Mouse (Mus musculus) mouse embryonic stem cell (cell line): ENCODE measurements around the gene Ltbp1.

Experiments
- in situ Hi-C, 2 experiments: fragments of 300-500 bp; cut with MboI; formaldehyde crosslinking; loops; 1 replicate in 1 of 2; 3 replicates in 1 of 2; pipeline ENCODE4 v1.14.3; 2019 to 2020; ENCODE audit warnings: low sequenced_read_pairs in 2 of 2, low pct_unique_long_range_greater_than_20kb in 1 of 2, mixed read lengths in 1 of 2; ENCODE audit not compliant: unreplicated experiment in 1 of 2

Gene Ltbp1

GRCm38 (mm10) chr17:75036881-75037280 is 31.5 kb downstream of the Ltbp1 start:
- in situ Hi-C loops, result no loop called here

GRCm38 (mm10) chr17:75039017-75039416 is 33.6 kb downstream of the Ltbp1 start:
- in situ Hi-C loops, result no loop called here

- in situ Hi-C loops, result no loop called here
Observed at GRCm38 (mm10) chr17:75049366-75049969, 44.1 kb downstream of the Ltbp1 start.

GRCm38 (mm10) chr17:75051440-75051925 is 46.1 kb downstream of the Ltbp1 start:
- in situ Hi-C loops, result no loop called here

- in situ Hi-C loops, result no loop called here
Observed at GRCm38 (mm10) chr17:75055235-75055634, 49.9 kb downstream of the Ltbp1 start.

- in situ Hi-C loops, result no loop called here
Observed at GRCm38 (mm10) chr17:75055961-75056360, 50.6 kb downstream of the Ltbp1 start.

GRCm38 (mm10) chr17:75056631-75057030 is 51.3 kb downstream of the Ltbp1 start:
- in situ Hi-C loops, result no loop called here

- in situ Hi-C loops, result no loop called here
Observed at GRCm38 (mm10) chr17:75066340-75066739, 61.0 kb downstream of the Ltbp1 start.

- in situ Hi-C loops, result no loop called here
Observed at GRCm38 (mm10) chr17:75067314-75067713, 61.9 kb downstream of the Ltbp1 start.

GRCm38 (mm10) chr17:75069232-75069631 is 63.9 kb downstream of the Ltbp1 start:
- in situ Hi-C loops, result no loop called here

- in situ Hi-C loops, result no loop called here
Observed at GRCm38 (mm10) chr17:75071174-75071573, 65.8 kb downstream of the Ltbp1 start.

GRCm38 (mm10) chr17:75071749-75072148 is 66.4 kb downstream of the Ltbp1 start:
- in situ Hi-C loops, result no loop called here

GRCm38 (mm10) chr17:75073887-75074286 is 68.5 kb downstream of the Ltbp1 start:
- in situ Hi-C loops, result no loop called here

GRCm38 (mm10) chr17:75074978-75075699 is 69.8 kb downstream of the Ltbp1 start:
- in situ Hi-C loops, result no loop called here

GRCm38 (mm10) chr17:75081401-75081800 is 76.0 kb downstream of the Ltbp1 start:
- in situ Hi-C loops, result no loop called here

- in situ Hi-C loops, result no loop called here
Observed at GRCm38 (mm10) chr17:75082449-75082848, 77.1 kb downstream of the Ltbp1 start.

GRCm38 (mm10) chr17:75087296-75087941 is 82.1 kb downstream of the Ltbp1 start:
- in situ Hi-C loops, result no loop called here

GRCm38 (mm10) chr17:75088232-75088631 is 82.9 kb downstream of the Ltbp1 start:
- in situ Hi-C loops, result no loop called here

GRCm38 (mm10) chr17:75088727-75089126 is 83.4 kb downstream of the Ltbp1 start:
- in situ Hi-C loops, result no loop called here

- in situ Hi-C loops, result no loop called here
Observed at GRCm38 (mm10) chr17:75090556-75090955, 85.2 kb downstream of the Ltbp1 start.
